Mouse (Mus musculus) forebrain, embryonic 14.5 days (tissue): ENCODE measurements around the gene Syde1. TPM values are rescaled to one million over a fixed set of nuclear protein-coding genes. Genes with fewer than 3 reads are reported as not detected.
"Not testable (repeated sequence)": the region's sequence is repeated elsewhere in the genome, so short reads cannot be mapped to it uniquely, and the experiment has no call there.

Experiments
- ATAC-seq: fragments of 200-750 bp; cut with Nextera tagmentation; 2 replicates; pipeline ENCODE4 v1.8.0; 2017; ENCODE audit warnings: mild to moderate bottlenecking, moderate library complexity
- DNase-seq: peaks from one replicate; pipeline ENCODE4 v3.0.0-alpha.2; 2015; ENCODE audit warnings: low spot score
- H3K27ac ChIP-seq: fragments of 300-500 bp; sonication (generic); 2 replicates; pipeline ENCODE4 v1.5.1; 2014; ENCODE audit warnings: low read depth, mild to moderate bottlenecking, control low read depth, low read length, moderate library complexity
- H3K27me3 ChIP-seq: fragments of 300-500 bp; sonication (generic); replicated peaks from 2 replicates; pipeline ENCODE4 v1.6.1; 2014; ENCODE audit warnings: low read length, control low read depth, mixed read lengths; ENCODE audit not compliant: control insufficient read depth, insufficient read depth
- H3K36me3 ChIP-seq: fragments of 300-500 bp; sonication (generic); 2 replicates; pipeline ENCODE4 v1.6.1; 2014; ENCODE audit warnings: low read length, control low read depth; ENCODE audit not compliant: control insufficient read depth, insufficient read depth
- H3K4me1 ChIP-seq: fragments of 300-500 bp; sonication (generic); 2 replicates; pipeline ENCODE4 v1.6.1; 2014; ENCODE audit warnings: antibody characterized with exemption, low read length, control low read depth; ENCODE audit not compliant: control insufficient read depth, insufficient read depth
- H3K4me2 ChIP-seq: fragments of 300-500 bp; sonication (generic); 2 replicates; pipeline ENCODE4 v1.6.1; 2014; ENCODE audit warnings: mild to moderate bottlenecking, control low read depth, low read length
- H3K4me3 ChIP-seq: fragments of 300-500 bp; sonication (generic); 2 replicates; pipeline ENCODE4 v1.5.1; 2014; ENCODE audit warnings: low read depth, low read length, control low read depth
- H3K9ac ChIP-seq: fragments of 300-500 bp; sonication (generic); 2 replicates; pipeline ENCODE4 v1.6.1; 2014; ENCODE audit warnings: mild to moderate bottlenecking, low read length, control low read depth, moderate library complexity
- H3K9me3 ChIP-seq: fragments of 300-500 bp; sonication (generic); replicated peaks from 2 replicates; pipeline ENCODE4 v1.6.1; 2016; ENCODE audit warnings: low read length, control low read depth, mixed read lengths; ENCODE audit not compliant: control insufficient read depth
- WGBS: fragments of 180-500 bp; shearing (Covaris S2); extraction: QIAGEN DNeasy Blood & Tissue Kit; methylation state at CpG from one replicate; pipeline ENCODE4 v1.1.7; 2014; 5-methylcytosine and 5-hydroxymethylcytosine counted together
- polyA plus RNA-seq: library from polyadenylated mRNA; unstranded; fragments of >200 nt; fragmentation: Nextera tagmentation; extraction: Ambion mirVana; gene quantifications from 2 replicates; pipeline ENCODE4 v1.2.1, GENCODE M21; 2014

Gene Syde1
- 4.2 and 4.4 TPM in 2 replicates for polyA plus RNA-seq

DNA sequence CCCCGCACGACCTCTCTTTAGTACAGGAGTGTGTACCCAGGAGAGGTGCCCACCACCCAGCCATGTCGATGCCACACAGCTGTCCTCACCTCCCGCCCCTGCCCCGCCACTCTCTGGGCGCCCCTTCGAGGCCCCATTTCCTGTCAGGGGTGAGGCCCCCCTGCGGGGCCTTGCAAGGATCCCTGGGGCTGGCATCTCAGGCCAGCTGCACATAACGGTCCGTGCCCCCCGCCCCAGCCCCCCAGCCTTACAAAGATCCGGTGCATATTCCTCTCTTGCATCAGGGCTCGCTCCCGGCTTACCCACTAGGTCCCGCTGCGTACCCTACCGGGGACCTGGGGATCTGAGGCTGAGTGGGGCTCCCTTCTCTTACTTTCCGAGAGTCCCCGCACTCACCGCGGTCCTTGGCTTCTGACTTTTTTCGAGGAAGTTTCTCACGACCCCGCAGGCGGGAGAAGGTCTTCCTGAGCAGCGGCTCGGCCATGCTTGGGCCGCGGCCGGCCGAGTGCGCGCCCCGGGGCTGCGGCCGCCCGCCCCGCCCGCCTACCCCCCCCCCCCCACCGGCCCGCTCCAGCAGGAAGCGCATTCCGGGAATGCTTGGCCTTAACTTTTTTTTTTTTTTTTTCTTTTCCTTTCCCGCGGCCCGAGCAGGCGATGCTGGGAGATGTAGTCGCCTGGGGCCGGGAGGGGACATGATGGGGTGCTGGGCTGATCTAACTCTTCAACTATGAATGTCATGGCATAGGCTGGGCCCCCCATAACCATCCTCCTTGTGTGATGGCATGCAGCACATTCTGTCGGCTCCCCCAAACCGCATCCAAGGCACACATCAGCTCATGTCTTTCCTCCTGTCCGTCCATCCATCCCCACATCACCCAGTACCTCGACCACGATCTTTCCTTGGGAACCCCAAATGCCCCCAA, at the start of gene Syde1:
TSS of gene Syde1 (minus strand) at position 559 of the 923 bp plus-strand sequence.
- H3K27ac ChIP-seq = 0 out of 2 replicates have a peak within 1 kb of the TSS, but pooled peaks have one; percentile 24
- peaks cover 10% of the 10 kb centered on the region; the same call in 1 of the 2 replicates for H3K36me3 ChIP-seq
- WGBS = 4% methylated on average over 39 of the region's 54 CpGs
- no peaks in the 10 kb centered on the region for H3K27me3 ChIP-seq
- peak within 1 kb of the TSS; percentile 43 for H3K4me3 ChIP-seq
- no peaks in the 10 kb centered on the region for H3K9me3 ChIP-seq
- ATAC-seq (peak; percentile 78), DNase-seq (peak; percentile 29)
- H3K9ac ChIP-seq = peak within 1 kb of the TSS; percentile 71
- peak within 1 kb of the TSS; percentile 69 for H3K4me2 ChIP-seq
- H3K4me1 ChIP-seq = 0 out of 2 replicates have a peak, but pooled peaks cover 5% of the 10 kb centered on the region

- ATAC-seq (0 out of 2 replicates have a peak, but pooled peaks have one; percentile 46), DNase-seq (peak; percentile 57)
- Histone ChIP-seq H3K27me3 (no peaks in the 10 kb centered on the region), H3K9ac (no peak overlapping the region), H3K4me2 (0 out of 2 replicates have a peak overlapping the region, but pooled peaks have one; percentile 7), H3K36me3 (no peaks in the 10 kb centered on the region), H3K9me3 (no peaks in the 10 kb centered on the region), H3K27ac (no peak overlapping the region), H3K4me1 (no peaks in the 10 kb centered on the region), H3K4me3 (no peak overlapping the region)
- WGBS = 15% methylated on average over 6 of the region's 6 CpGs
Observed at GRCm38 (mm10) chr10:78632311-78632710, 40.5 kb upstream of the Syde1 start.

DNA sequence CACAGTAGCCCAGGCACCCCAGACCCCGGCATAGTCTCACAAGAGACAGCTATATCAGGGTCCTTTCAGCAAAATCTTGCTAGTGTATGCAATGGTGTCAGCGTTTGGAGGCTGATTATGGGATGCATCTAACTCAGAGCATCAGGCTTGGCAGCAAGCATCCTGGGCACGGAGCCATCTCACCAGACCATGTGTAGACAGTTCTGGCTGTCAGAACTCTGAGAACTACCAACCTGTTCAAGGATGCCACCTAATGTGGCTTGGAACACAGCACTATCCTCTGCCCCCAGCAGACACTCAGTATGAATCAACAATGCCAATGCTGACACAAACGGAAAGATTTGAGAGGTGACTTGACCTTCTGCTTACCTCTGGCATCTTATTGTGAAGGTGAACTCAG, 38.4 kb upstream of the Syde1 start:
- Histone ChIP-seq H3K4me3 (no peak overlapping the region), H3K27ac (no peak overlapping the region), H3K9ac (no peak overlapping the region), H3K4me2 (no peak overlapping the region), H3K36me3 (no peaks in the 10 kb centered on the region), H3K27me3 (no peaks in the 10 kb centered on the region), H3K4me1 (no peaks in the 10 kb centered on the region), H3K9me3 (no peaks in the 10 kb centered on the region)
- ATAC-seq (peak; percentile 71; the same call in 1 of the 2 replicates), DNase-seq (peak; percentile 60)
- 67% methylated on average over 4 of the region's 4 CpGs for WGBS

- WGBS = 73% methylated on average over 3 of the region's 3 CpGs
- not testable (repeated sequence) for H3K36me3 ChIP-seq, H3K9ac ChIP-seq, DNase-seq, ATAC-seq, H3K4me2 ChIP-seq, H3K9me3 ChIP-seq, H3K27ac ChIP-seq, H3K4me3 ChIP-seq, H3K4me1 ChIP-seq, H3K27me3 ChIP-seq
Observed at GRCm38 (mm10) chr10:78623143-78623542, 31.4 kb upstream of the Syde1 start.

DNA sequence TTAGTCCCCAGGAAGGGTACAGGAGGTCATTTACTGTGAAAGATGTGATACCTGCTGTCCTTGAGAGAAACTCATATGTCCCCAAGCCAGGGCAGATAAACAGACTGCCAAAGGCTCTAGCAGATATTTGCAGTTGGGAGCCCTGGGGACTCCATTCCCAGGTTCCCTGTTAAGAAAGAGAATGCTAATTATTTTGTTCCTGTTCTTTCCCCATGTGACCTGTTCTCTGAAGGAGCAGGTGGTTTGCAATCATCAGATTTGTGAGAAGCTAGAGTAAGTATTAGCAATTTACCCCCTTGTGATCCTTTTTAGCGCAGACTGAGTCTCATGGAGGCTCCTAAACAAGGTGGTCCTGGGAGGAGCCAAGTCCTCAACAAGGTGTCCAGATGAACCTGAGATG, 26.2 kb upstream of the Syde1 start, which contains the start of gene Olfr1357:
TSS of gene Olfr1357 (minus strand) at position 101 of the 400 bp plus-strand sequence.
- no peaks in the 10 kb centered on the region for H3K27me3 ChIP-seq
- no peak within 1 kb of the TSS for H3K4me3 ChIP-seq
- no peaks in the 10 kb centered on the region for H3K4me1 ChIP-seq
- H3K4me2 ChIP-seq = no peak within 1 kb of the TSS
- no peak within 1 kb of the TSS for H3K9ac ChIP-seq
- H3K36me3 ChIP-seq = no peaks in the 10 kb centered on the region
- H3K9me3 ChIP-seq = no peaks in the 10 kb centered on the region
- ATAC-seq = no peak
- H3K27ac ChIP-seq = no peak within 1 kb of the TSS
- 90% methylated on average over 1 of the region's 1 CpGs for WGBS
- DNase-seq = no peak

- Histone ChIP-seq H3K9ac (no peak overlapping the region), H3K4me2 (no peak overlapping the region), H3K27me3 (no peaks in the 10 kb centered on the region), H3K9me3 (no peaks in the 10 kb centered on the region), H3K36me3 (no peaks in the 10 kb centered on the region), H3K4me3 (no peak overlapping the region), H3K4me1 (no peaks in the 10 kb centered on the region), H3K27ac (no peak overlapping the region)
- DNase-seq = no peak
- WGBS = 73% methylated on average over 3 of the region's 3 CpGs
- no peak for ATAC-seq
Observed at GRCm38 (mm10) chr10:78607602-78608001, 15.8 kb upstream of the Syde1 start.

- peak; percentile 51 for DNase-seq
Observed at GRCm38 (mm10) chr10:78605080-78605479, 13.3 kb upstream of the Syde1 start.

DNA sequence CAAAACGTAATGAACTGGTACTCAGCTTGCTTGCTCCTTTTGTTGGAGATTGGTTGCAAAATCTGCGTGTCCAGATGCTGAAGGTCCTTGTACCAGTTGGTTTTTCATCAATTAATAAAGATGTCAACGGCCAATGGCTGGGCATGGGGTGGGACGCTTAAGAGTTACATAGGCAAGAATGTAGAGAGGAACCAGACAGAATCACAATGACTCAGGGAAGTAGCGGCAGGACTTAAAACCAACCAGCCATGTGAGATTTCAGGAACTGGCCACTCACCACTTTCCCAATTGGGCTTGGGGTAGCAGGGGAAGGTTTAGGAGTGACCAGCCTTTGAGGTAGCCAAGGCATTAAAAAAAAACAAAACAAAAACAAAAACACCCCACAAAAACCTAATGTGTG, 8.1 kb upstream of the Syde1 start:
- ATAC-seq = no peak
- 90% methylated on average over 5 of the region's 5 CpGs for WGBS
- H3K36me3 ChIP-seq = no peaks in the 10 kb centered on the region
- DNase-seq = no peak
- H3K9ac ChIP-seq = no peak overlapping the region
- H3K4me1 ChIP-seq = no peaks in the 10 kb centered on the region
- no peak overlapping the region for H3K27ac ChIP-seq
- H3K9me3 ChIP-seq = no peaks in the 10 kb centered on the region
- H3K4me2 ChIP-seq = no peak overlapping the region
- H3K27me3 ChIP-seq = no peaks in the 10 kb centered on the region
- no peak overlapping the region for H3K4me3 ChIP-seq

More at GRCm38 (mm10) chr10:78605080-78605479, 13.3 kb upstream of the Syde1 start:
- Histone ChIP-seq H3K4me1 (no peaks in the 10 kb centered on the region), H3K9ac (no peak overlapping the region), H3K9me3 (no peaks in the 10 kb centered on the region), H3K4me2 (no peak overlapping the region), H3K4me3 (no peak overlapping the region), H3K27ac (no peak overlapping the region), H3K36me3 (no peaks in the 10 kb centered on the region), H3K27me3 (no peaks in the 10 kb centered on the region)
- WGBS = 44% methylated on average over 3 of the region's 3 CpGs
- ATAC-seq = no peak

DNA sequence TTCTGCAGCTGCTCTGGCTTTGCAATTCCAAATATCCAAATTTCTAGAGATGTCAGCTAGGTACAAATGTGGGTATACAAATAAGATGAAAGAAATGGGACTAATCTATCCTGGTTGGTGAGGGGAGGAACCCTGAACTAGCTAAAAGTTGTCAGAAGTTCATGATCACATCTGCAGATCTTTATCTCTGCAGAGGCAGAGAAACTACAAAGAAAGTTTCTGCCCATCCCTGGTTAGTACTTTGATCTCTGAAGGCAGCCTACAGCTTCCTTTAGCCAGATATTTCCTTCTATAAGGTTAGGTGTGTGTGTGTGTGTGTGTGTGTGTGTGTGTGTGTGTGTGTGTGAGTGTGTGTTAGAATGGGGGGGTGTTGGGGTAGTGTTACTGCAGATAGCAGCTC, 2.8 kb upstream of the Syde1 start:
- Histone ChIP-seq H3K9me3 (no peaks in the 10 kb centered on the region), H3K4me1 (0 out of 2 replicates have a peak, but pooled peaks cover 5% of the 10 kb centered on the region), H3K27ac (no peak overlapping the region), H3K27me3 (no peaks in the 10 kb centered on the region), H3K9ac (no peak overlapping the region), H3K4me2 (no peak overlapping the region), H3K4me3 (no peak overlapping the region), H3K36me3 (no peaks in the 10 kb centered on the region)
- ATAC-seq (no peak), DNase-seq (no peak)
